Mouse (Mus musculus): ENCODE data around the gene Stk39.

DNA sequence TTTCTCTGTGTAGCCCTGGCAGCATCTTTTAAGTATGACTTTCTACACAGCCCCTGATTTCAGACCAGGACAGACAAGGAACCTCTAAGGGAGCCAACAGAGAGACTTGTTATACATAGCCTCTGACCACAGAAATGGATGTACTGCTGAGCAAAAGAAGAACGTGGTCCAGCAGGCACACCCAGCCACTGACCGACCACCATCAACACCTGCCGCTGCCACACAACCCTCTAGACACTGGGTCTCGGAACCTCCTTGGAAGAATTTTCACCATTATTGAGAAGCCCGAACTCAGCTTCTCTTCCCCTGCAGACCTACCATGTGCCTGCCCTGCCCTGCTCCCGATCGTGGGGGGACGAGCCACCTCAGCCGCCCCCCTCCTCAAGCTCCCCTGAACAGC lies 154.2 kb downstream of the Stk39 start:
- TF ChIP-seq POLR2A (IDR thresholded peaks at IDR 0.05; ENCODE audit: extremely low read depth, insufficient read depth, low read length): no peak
- TF ChIP-seq CTCF (IDR thresholded peaks at IDR 0.05; ENCODE audit: low read depth, low read length): no peak
